Mouse (Mus musculus) myocyte (in vitro differentiated cells): ENCODE results near the gene Snai1. TPM values are rescaled to one million over a fixed set of nuclear protein-coding genes. Genes with fewer than 3 reads are reported as not detected.
A peak's percentile ranks its signal among the peaks of the same experiment; 100 is the strongest.

ENCODE experiments used
- H3K27me3 ChIP-seq: one replicate; pipeline ENCODE4 v1.6.1; 2011; ENCODE audit not compliant: control insufficient read depth, insufficient read depth, insufficient read length
- H3K36me3 ChIP-seq: one replicate; pipeline ENCODE4 v1.6.1; 2011; ENCODE audit not compliant: control insufficient read depth, insufficient read depth
- H3K4me2 ChIP-seq: one replicate; pipeline ENCODE4 v1.6.1; 2011; ENCODE audit warnings: low read depth, control low read depth
- H3K4me3 ChIP-seq: one replicate; pipeline ENCODE4 v1.5.1; 2011; ENCODE audit warnings: mild to moderate bottlenecking, control low read depth, moderate library complexity
- H3K79me2 ChIP-seq: one replicate; pipeline ENCODE4 v1.6.1; 2011; ENCODE audit not compliant: control insufficient read depth, insufficient read depth
- H3ac ChIP-seq: one replicate; pipeline ENCODE4 v1.6.1; 2011; ENCODE audit not compliant: control insufficient read depth, insufficient read length
- CEBPB ChIP-seq: IDR thresholded peaks from 2 replicates; pipeline ENCODE4 v1.6.1; 2011; ENCODE audit warnings: mild to moderate bottlenecking, moderate library complexity; ENCODE audit not compliant: poor library complexity, insufficient read depth, severe bottlenecking
- E2F4 ChIP-seq: IDR thresholded peaks from one replicate; pipeline ENCODE4 v1.6.1; 2011; ENCODE audit warnings: mild to moderate bottlenecking, control low read depth, moderate library complexity; ENCODE audit not compliant: insufficient read depth
- MAX ChIP-seq: IDR thresholded peaks from one replicate; pipeline ENCODE4 v1.6.1; 2011; ENCODE audit warnings: low read depth, mild to moderate bottlenecking, control low read depth
- MYOD1 ChIP-seq, 3 experiments: IDR thresholded peaks; one replicate each; pipeline ENCODE4 v1.6.1; 2011; ENCODE audit warnings: control low read depth in 2 of 3, low read depth in 2 of 3, mild to moderate bottlenecking in 2 of 3, moderate library complexity in 1 of 3; ENCODE audit not compliant: insufficient read length in 2 of 3, control insufficient read depth in 1 of 3
- MYOG ChIP-seq, 3 experiments: IDR thresholded peaks; one replicate each; pipeline ENCODE4 v1.6.1; 2011; ENCODE audit warnings: control low read depth in 2 of 3, low read depth in 2 of 3, mild to moderate bottlenecking in 2 of 3; ENCODE audit not compliant: insufficient read length in 2 of 3, control insufficient read depth in 1 of 3, insufficient read depth in 1 of 3
- POLR2A ChIP-seq: IDR thresholded peaks from one replicate; pipeline ENCODE4 v1.6.1; 2011; ENCODE audit warnings: low read depth, mild to moderate bottlenecking, control low read depth, moderate library complexity; ENCODE audit not compliant: insufficient read length
- POLR2AphosphoS2 ChIP-seq: IDR thresholded peaks from one replicate; pipeline ENCODE4 v1.6.1; 2011; ENCODE audit warnings: low read depth, control low read depth; ENCODE audit not compliant: insufficient read length
- REST ChIP-seq: IDR thresholded peaks from one replicate; pipeline ENCODE4 v1.6.1; 2011; ENCODE audit warnings: mild to moderate bottlenecking, control low read depth, moderate library complexity; ENCODE audit not compliant: insufficient read depth, insufficient read length
- SRF ChIP-seq: IDR thresholded peaks from one replicate; pipeline ENCODE4 v1.6.1; 2011; ENCODE audit warnings: low read depth; ENCODE audit not compliant: control insufficient read depth, insufficient read length
- TCF12 ChIP-seq: IDR thresholded peaks from one replicate; pipeline ENCODE4 v1.6.1; 2011; ENCODE audit warnings: mild to moderate bottlenecking, control low read depth; ENCODE audit not compliant: poor library complexity, insufficient read depth, severe bottlenecking
- TCF3 ChIP-seq: IDR thresholded peaks from one replicate; pipeline ENCODE4 v1.6.1; 2011; ENCODE audit warnings: low read depth, control low read depth; ENCODE audit not compliant: insufficient read length
- USF1 ChIP-seq: IDR thresholded peaks from one replicate; pipeline ENCODE4 v1.6.1; 2011; ENCODE audit warnings: low read depth, mild to moderate bottlenecking, control low read depth, moderate library complexity
- polyA plus RNA-seq: library from polyadenylated mRNA; unstranded; fragments of >200 nt; fragmentation: generic; extraction: Trizol; gene quantifications from one replicate; pipeline ENCODE4 v1.2.1, GENCODE M21; 2012; ENCODE audit warnings: missing spikeins

Gene Snai1
- polyA plus RNA-seq, 1 experiment: 48.5 TPM

- no peaks in the 10 kb centered on the region for H3K27me3 ChIP-seq
- peak overlapping the region; percentile 51 for H3K4me2 ChIP-seq
- no peaks in the 10 kb centered on the region for H3K36me3 ChIP-seq
Observed at GRCm38 (mm10) chr2:167574814-167575213, 36.8 kb downstream of the Snai1 start.

GRCm38 (mm10) chr2:167575581-167575980, 37.6 kb downstream of the Snai1 start:
- H3K4me3 ChIP-seq: no peak overlapping the region
- no peaks in the 10 kb centered on the region for H3K79me2 ChIP-seq
- H3ac ChIP-seq: no peak overlapping the region

More at GRCm38 (mm10) chr2:167574814-167575213, 36.8 kb downstream of the Snai1 start:
- H3K79me2 ChIP-seq: no peaks in the 10 kb centered on the region
- no peak overlapping the region for H3K4me3 ChIP-seq
- TF ChIP-seq POLR2A: peak; percentile 41
- TF ChIP-seq MYOD1 (IDR thresholded peaks at IDR 0.05; ENCODE audit: control insufficient read depth in 1 of 3, insufficient read length in 2 of 3, low read depth in 2 of 3): peak in 2 of 3 experiments; percentile 12 to 56
- TF ChIP-seq MAX: no peak
- TF ChIP-seq CEBPB: 0 out of 2 replicates have a peak, but pooled peaks have one; percentile 24
- H3ac ChIP-seq: no peak overlapping the region

GRCm38 (mm10) chr2:167576121-167576620, 38.2 kb downstream of the Snai1 start:
- H3K79me2 ChIP-seq: no peaks in the 10 kb centered on the region

More at GRCm38 (mm10) chr2:167575581-167575980, 37.6 kb downstream of the Snai1 start:
- Histone ChIP-seq H3K4me2 (peak overlapping the region; percentile 51), H3K27me3 (no peaks in the 10 kb centered on the region), H3K36me3 (no peaks in the 10 kb centered on the region)
- TF ChIP-seq TCF3 (no peak), MAX (no peak), REST (no peak), USF1 (no peak)

GRCm38 (mm10) chr2:167577186-167577785, 39.3 kb downstream of the Snai1 start:
- H3K4me2 ChIP-seq: no peak overlapping the region
- H3ac ChIP-seq: no peak overlapping the region
- no peaks in the 10 kb centered on the region for H3K79me2 ChIP-seq
- H3K4me3 ChIP-seq: no peak overlapping the region
- no peaks in the 10 kb centered on the region for H3K36me3 ChIP-seq
- TF ChIP-seq MYOG (IDR thresholded peaks at IDR 0.05; ENCODE audit: control insufficient read depth in 1 of 3, insufficient read depth in 1 of 3, insufficient read length in 2 of 3, low read depth in 2 of 3): no peak
- TF ChIP-seq REST: no peak
- TF ChIP-seq POLR2AphosphoS2: no peak
- TF ChIP-seq TCF12: no peak
- TF ChIP-seq TCF3: no peak
- no peak for TF ChIP-seq SRF
- TF ChIP-seq USF1: no peak
- no peak for TF ChIP-seq CEBPB
- TF ChIP-seq POLR2A: no peak
- TF ChIP-seq MYOD1 (IDR thresholded peaks at IDR 0.05; ENCODE audit: control insufficient read depth in 1 of 3, insufficient read length in 2 of 3, low read depth in 2 of 3): no peak
- no peak for TF ChIP-seq MAX
- no peak for TF ChIP-seq E2F4
- no peaks in the 10 kb centered on the region for H3K27me3 ChIP-seq

More at GRCm38 (mm10) chr2:167576121-167576620, 38.2 kb downstream of the Snai1 start:
- TF ChIP-seq SRF: no peak
- TF ChIP-seq USF1: no peak
- no peak for TF ChIP-seq REST
- no peak for TF ChIP-seq MYOG (IDR thresholded peaks at IDR 0.05; ENCODE audit: control insufficient read depth in 1 of 3, insufficient read depth in 1 of 3, insufficient read length in 2 of 3, low read depth in 2 of 3)
- no peak for TF ChIP-seq MYOD1 (IDR thresholded peaks at IDR 0.05; ENCODE audit: control insufficient read depth in 1 of 3, insufficient read length in 2 of 3, low read depth in 2 of 3)
- no peak for TF ChIP-seq CEBPB
- TF ChIP-seq E2F4: no peak
- no peak for TF ChIP-seq MAX
- TF ChIP-seq POLR2AphosphoS2: no peak
- no peak for TF ChIP-seq TCF3
- TF ChIP-seq TCF12: no peak
- no peak for TF ChIP-seq POLR2A
- H3K4me2 ChIP-seq: peak overlapping the region; percentile 46
- no peaks in the 10 kb centered on the region for H3K36me3 ChIP-seq
- no peaks in the 10 kb centered on the region for H3K27me3 ChIP-seq
- H3ac ChIP-seq: no peak overlapping the region
- H3K4me3 ChIP-seq: no peak overlapping the region

GRCm38 (mm10) chr2:167578521-167578920, 40.5 kb downstream of the Snai1 start:
- Histone ChIP-seq H3K4me2 (no peak overlapping the region), H3K4me3 (no peak overlapping the region), H3K27me3 (no peaks in the 10 kb centered on the region), H3ac (no peak overlapping the region), H3K79me2 (no peaks in the 10 kb centered on the region), H3K36me3 (no peaks in the 10 kb centered on the region)
- TF ChIP-seq E2F4 (no peak), CEBPB (no peak), USF1 (no peak), TCF12 (no peak), MYOG (IDR thresholded peaks at IDR 0.05; ENCODE audit: control insufficient read depth in 1 of 3, insufficient read depth in 1 of 3, insufficient read length in 2 of 3, low read depth in 2 of 3) (no peak), REST (no peak), MAX (no peak), MYOD1 (IDR thresholded peaks at IDR 0.05; ENCODE audit: control insufficient read depth in 1 of 3, insufficient read length in 2 of 3, low read depth in 2 of 3) (no peak), POLR2A (no peak), TCF3 (no peak), POLR2AphosphoS2 (no peak), SRF (no peak)
